In genomic region chr2:11188279-11188678, GRCm38 (mm10) we compare ENCODE assay signal across 33 mouse cellular contexts. TPM values are rescaled to one million over a fixed set of nuclear protein-coding genes. Genes with fewer than 3 reads are reported as not detected.
DNase-seq lines count a peak whose midpoint lies in the region; ATAC-seq and TF ChIP-seq lines count a peak whose summit lies in the region.
"Had no signal": no experiment of that assay in that cellular context is flagged by ENCODE, and none has a peak within 500 bp of the region (broad histone marks: within the 10 kb centered on the region; RNA-seq: fewer than 3 reads in every experiment).

No protein-coding gene starts in this region.

- H3K4me1 ChIP-seq in spleen, adult 2 months (ENCODE audit: control insufficient read depth, insufficient read depth, insufficient read length), result peaks cover 31% of the 10 kb centered on the region; the same call in 1 of the 2 replicates
- H3K4me1 ChIP-seq: embryonic facial prominence, embryonic 12.5 days; forebrain, embryonic 15.5 days; heart, embryonic 12.5 days; hindbrain, embryonic 13.5 days; limb, embryonic 13.5 days; midbrain, embryonic 10.5 days; midbrain, embryonic 15.5 days; neural tube, embryonic 13.5 days had no signal

- 86% methylated on average over 1 of the region's 1 CpGs for WGBS in spleen, adult 2 months

- ATAC-seq in monocyte, adult 5-6 weeks (replicated peaks; ENCODE audit: insufficient number of reproducible peaks, low FRiP score, low TSS enrichment, poor library complexity, severe bottlenecking), result peak; percentile 68; the same call in 1 of the 2 replicates
- ATAC-seq in megakaryocyte-erythroid progenitor cell, adult 5-6 weeks (replicated peaks; ENCODE audit: low FRiP score, low TSS enrichment, poor library complexity, severe bottlenecking), result no peak
- ATAC-seq: forebrain, embryonic 15.5 days; midbrain, embryonic 15.5 days; Patski had no signal

- no peaks in the 10 kb centered on the region for H3K36me3 ChIP-seq in spleen, adult 2 months (ENCODE audit: control insufficient read depth, insufficient read depth, low read length)
- H3K36me3 ChIP-seq: embryonic facial prominence, embryonic 12.5 days; forebrain, embryonic 15.5 days; heart, embryonic 12.5 days; hindbrain, embryonic 13.5 days; limb, embryonic 13.5 days; liver, embryonic 13.5 days; midbrain, embryonic 10.5 days; midbrain, embryonic 15.5 days; neural tube, embryonic 13.5 days had no signal

- TF ChIP-seq CTCF in spleen, adult 2 months (IDR thresholded peaks at IDR 0.05; ENCODE audit: extremely low read depth, insufficient read depth, insufficient read length, insufficient replicate concordance), result no peak

- H3K27me3 ChIP-seq in spleen, adult 2 months (ENCODE audit: control insufficient read depth, insufficient read depth, low read length), result no peaks in the 10 kb centered on the region
- H3K27me3 ChIP-seq: embryonic facial prominence, embryonic 12.5 days; forebrain, embryonic 15.5 days; heart, embryonic 12.5 days; hindbrain, embryonic 13.5 days; limb, embryonic 13.5 days; liver, embryonic 13.5 days; midbrain, embryonic 15.5 days; neural tube, embryonic 13.5 days had no signal

- no peak for DNase-seq in spleen, adult 2 months (ENCODE audit: low read depth in 1 of 2, low spot score in 2 of 2)
- DNase-seq in spleen, postnatal 14 days (ENCODE audit: low spot score in 2 of 2), result no peak
- DNase-seq in induced T-regulatory cell, adult 2 months (ENCODE audit: low read depth), result peak; percentile 74
- no peak for DNase-seq in thymus, postnatal 10 days (ENCODE audit: low spot score in 2 of 2)
- DNase-seq in embryo, embryonic 11 days, result no peak
- DNase-seq: adrenal gland, postnatal 14 days; B cell, adult 2 months; cerebellum, adult 11 months; cerebellum, adult 9-10 months; cerebellum, postnatal 36 days; gastrocnemius, postnatal 36 days; heart, adult 2 months; heart, postnatal 4 days; kidney, adult 18-20 months; kidney, postnatal 36 days; liver, embryonic 13.5 days; lung, adult 18-20 months; lung, postnatal 14 days; right cerebral cortex, postnatal 14 days; thymus, adult 2 months; thymus, postnatal 4 days had no signal

- no peak overlapping the region for H3K4me3 ChIP-seq in spleen, adult 2 months (ENCODE audit: extremely low read depth, insufficient read depth, insufficient read length)
- H3K4me3 ChIP-seq: embryonic facial prominence, embryonic 12.5 days; forebrain, embryonic 15.5 days; heart, adult 2 months; heart, embryonic 12.5 days; hindbrain, embryonic 13.5 days; limb, embryonic 13.5 days; liver, embryonic 13.5 days; midbrain, embryonic 10.5 days; midbrain, embryonic 15.5 days; myocyte; neural tube, embryonic 13.5 days had no signal

- TF ChIP-seq POLR2A in spleen, adult 2 months (IDR thresholded peaks at IDR 0.05; ENCODE audit: low read depth, low read length), result no peak

- H3K27ac ChIP-seq in spleen, adult 2 months (ENCODE audit: insufficient read depth, low read length), result peak overlapping the region; percentile 37; the same call in 1 of the 2 replicates
- H3K27ac ChIP-seq: embryonic facial prominence, embryonic 12.5 days; forebrain, embryonic 15.5 days; heart, adult 2 months; hindbrain, embryonic 13.5 days; limb, embryonic 13.5 days; liver, embryonic 13.5 days; midbrain, embryonic 10.5 days; midbrain, embryonic 15.5 days; neural tube, embryonic 13.5 days had no signal

RNA-seq across cellular contexts. Expression of gene Prkcq, which starts 16.4 kb away (rescaled TPM):
- polyA plus RNA-seq in spleen, adult 2 months (2012; rRNA removed), result 9.3 and 11.2 TPM in 2 replicates
- 32.2 to 112 TPM (median 35.0 TPM) in 3 replicates for total RNA-seq in monocyte, adult 5-6 weeks (2017)
- 6.9 and 18.0 TPM in 2 replicates for total RNA-seq in megakaryocyte-erythroid progenitor cell, adult 5-6 weeks (2014; fragmentation: Nextera tagmentation)
- 8.5 and 14.4 TPM in 2 replicates for total RNA-seq in megakaryocyte-erythroid progenitor cell, adult 5-6 weeks (2017)
